Mouse (Mus musculus) cerebellum, postnatal 25 days (tissue): ENCODE results near the gene Bard1.

Experiments used
- DNase-seq, 2 experiments: peaks; one replicate each; pipeline ENCODE4 v3.0.0; 2021; ENCODE audit warnings: mixed read lengths in 2 of 2

Bard1 gene

GRCm38 (mm10) chr1:71052252-71052651 lies 50.7 kb downstream of the Bard1 start:
- DNase-seq = no peak

DNA sequence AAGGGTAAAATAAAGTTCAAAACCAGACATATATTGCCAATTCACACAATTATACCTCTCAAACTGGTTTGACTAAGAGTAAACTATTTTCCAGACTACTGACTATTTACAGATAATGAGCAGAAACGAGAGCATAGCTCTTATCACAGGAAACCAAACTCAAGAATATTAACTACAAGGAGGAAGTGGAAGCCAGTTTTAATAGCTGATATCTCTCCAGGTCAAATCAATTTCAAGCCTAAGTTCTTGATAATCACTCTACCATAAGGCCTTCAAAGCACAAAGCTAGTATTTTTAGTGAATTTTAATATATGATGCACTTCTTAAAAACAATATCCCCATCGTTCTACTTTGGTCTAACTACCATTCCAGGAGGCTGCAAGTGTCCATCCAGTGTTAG lies 57.8 kb downstream of the Bard1 start:
- no peak for DNase-seq

DNA sequence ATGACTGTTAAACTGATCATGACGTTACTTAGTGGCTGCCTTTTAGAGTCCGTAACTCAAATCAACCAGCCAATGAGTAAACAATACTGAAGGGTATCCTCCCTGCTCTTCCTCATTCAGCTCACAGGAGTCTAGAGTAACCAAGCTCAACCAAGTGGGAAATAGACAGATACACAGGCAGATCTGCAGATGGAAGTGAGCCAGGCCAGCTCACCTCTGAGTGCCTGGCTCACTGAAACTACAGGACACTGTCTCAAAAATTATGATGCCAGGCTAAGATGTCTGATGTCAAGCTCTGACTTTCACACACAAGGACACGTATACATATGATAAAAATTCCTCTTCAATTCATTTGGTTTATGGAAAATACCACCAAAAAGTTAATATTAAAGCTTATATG lies 59.0 kb downstream of the Bard1 start:
- DNase-seq = peak in 1 of 2 experiments; percentile 4

DNA sequence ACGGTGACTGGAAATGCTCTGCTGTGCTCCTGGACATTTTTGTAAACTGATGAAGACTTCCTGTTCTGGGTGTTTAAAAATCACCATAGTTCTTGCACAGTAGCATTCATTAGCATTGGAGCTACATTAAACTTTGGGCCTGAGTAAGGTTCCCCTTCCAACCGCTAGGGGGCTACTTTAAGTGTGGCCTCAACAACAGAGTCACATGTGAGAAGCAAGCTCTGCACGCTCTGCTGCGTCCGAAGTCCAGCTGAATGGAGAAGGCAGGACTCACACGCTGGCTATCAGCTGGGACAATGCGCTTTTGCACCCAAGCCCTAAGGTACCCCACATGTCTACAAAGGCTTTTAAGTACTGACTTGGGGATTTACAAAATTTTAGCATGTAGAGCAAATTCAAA lies 65.9 kb downstream of the Bard1 start:
- no peak for DNase-seq

DNA sequence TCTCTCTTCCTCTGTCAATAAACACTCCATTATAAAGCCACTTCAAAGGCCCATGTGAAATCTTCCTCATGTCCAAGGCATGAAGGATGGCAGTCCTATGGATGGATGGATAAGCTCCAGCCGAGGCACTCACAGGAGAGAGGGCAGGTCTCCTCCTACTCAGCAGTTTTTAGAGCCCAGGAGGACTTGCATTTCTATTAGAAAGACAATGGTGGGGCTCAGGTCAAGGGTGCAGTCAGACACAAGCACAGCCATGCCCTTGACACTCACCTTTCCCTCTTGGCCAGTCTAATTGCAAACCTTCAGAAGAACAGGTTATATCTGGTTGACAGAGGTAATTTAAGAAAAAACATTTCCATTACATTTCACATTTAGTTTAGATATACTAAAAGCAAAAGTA lies 67.4 kb downstream of the Bard1 start:
- no peak for DNase-seq

- no peak for DNase-seq
Measured at GRCm38 (mm10) chr1:71022766-71023165, 80.2 kb downstream of the Bard1 start.

GRCm38 (mm10) chr1:71014345-71014744 lies 88.6 kb downstream of the Bard1 start:
- DNase-seq = no peak

DNA sequence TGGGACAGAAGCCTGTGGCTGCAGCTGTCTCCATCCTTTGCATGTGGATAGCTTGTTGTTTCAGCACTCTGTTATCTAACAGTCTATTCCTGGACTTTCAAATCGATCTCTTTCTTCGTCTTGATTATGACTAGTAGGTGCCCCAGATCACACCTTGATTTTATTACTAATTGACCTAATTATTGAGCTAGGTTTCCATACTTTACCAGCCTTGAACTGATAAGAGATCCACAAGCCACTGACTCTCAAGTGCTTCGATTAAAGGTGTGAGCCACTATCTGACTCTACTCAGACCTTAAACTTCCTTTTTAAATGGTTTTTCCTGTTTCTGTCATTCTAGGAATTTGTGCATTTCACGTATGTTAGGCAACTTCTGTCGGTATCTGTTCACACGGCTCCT lies 96.9 kb downstream of the Bard1 start:
- no peak for DNase-seq

DNA sequence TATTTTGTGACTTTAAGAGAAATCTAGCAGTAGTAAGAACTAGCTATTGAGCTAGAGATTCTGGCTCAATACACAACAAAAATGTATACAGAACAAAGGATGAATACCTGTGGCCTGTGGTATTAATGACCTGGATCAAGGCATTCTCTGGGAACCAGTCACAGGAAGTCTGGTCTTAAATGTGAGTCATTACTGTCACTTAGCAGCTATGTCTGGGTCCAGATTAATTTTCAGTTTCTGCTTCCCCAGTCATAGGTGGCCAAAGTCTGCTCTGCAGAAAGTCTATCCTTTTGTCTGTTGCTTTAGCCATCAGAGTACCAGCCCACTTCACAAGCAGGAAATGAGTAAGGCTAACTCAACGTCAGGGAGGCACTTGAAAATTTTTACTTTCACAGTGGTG lies 98.8 kb downstream of the Bard1 start:
- DNase-seq = no peak

DNA sequence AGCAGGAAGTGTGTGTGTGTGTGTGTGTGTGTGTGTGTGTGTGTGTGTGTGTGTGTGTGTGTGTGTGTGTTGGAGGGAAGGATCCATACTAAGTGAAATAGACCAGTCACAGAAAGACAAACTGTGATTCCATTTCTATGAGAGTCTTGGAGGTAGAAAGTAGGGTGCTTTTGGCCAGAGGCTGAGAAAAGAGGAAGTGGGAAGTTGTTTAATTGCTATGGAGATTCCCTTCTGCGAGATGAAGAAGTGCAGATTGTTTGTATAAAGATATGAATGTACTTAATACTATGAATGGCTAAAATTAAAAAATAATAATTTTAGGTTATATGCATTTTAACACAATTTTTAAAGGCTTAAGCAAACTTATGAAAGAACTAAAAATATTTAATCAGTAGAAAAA lies 99.2 kb downstream of the Bard1 start:
- no peak for DNase-seq

DNA sequence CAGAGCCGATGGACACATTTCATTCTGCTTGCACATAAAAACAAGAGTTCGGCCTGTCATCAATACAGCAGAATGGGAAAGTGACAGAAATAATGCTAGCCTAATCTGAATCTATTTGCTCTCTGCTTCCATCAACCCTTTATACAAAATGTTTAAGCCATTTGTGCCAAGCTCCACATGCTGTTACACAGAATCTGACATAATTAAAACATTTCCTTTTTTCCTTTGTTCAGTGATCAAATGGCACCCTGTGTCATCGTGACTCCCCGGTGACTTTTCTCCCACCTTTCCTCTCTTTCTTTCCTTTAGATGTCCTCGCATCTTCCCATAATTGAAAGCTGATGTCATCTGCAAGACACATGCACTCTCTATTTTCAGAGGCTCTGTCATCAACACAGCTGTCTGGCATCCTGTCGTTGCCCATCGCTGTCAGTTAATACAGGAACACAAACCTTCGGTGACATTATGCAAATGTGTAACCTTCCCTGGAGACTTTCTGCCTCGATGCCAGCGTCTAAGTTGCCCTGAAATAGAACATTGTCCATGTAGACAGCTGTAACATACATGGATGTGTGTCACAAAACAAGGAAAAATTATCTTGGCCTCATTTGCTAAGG lies 105.5 kb downstream of the Bard1 start:
- DNase-seq = no peak

- DNase-seq = no peak
Measured at GRCm38 (mm10) chr1:70996766-70997165, 106.2 kb downstream of the Bard1 start.
